Mouse (Mus musculus): ENCODE measurements around the gene Top3a. TPM values are rescaled to one million over a fixed set of nuclear protein-coding genes. Genes with fewer than 3 reads are reported as not detected.
"Not testable (repeated sequence)": the region's sequence is repeated elsewhere in the genome, so short reads cannot be mapped to it uniquely, and the experiment has no call there.

Gene Top3a
- polyA plus RNA-seq (2015; fragmentation: Nextera tagmentation; extraction: Ambion mirVana) = 10.3 and 10.4 TPM in 2 replicates

GRCm38 (mm10) chr11:60776829-60777740 is at the start of gene Top3a, which contains the start of gene Smcr8:
Gene Top3a (minus strand): TSS chr11:60777365.
Gene Smcr8 (plus strand): TSS chr11:60777524.
- Histone ChIP-seq H3K27ac (peak within 1 kb of the TSS; percentile 82), H3K4me3 (peak within 1 kb of the TSS; percentile 81), H3K4me2 (peak within 1 kb of the TSS; percentile 86), H3K9me3 (no peaks in the 10 kb centered on the region), H3K4me1 (replicated peaks) (peaks cover 74% of the 10 kb centered on the region), H3K9ac (peak within 1 kb of the TSS; percentile 85), H3K27me3 (no peaks in the 10 kb centered on the region), H3K36me3 (peaks cover 22% of the 10 kb centered on the region)
- ATAC-seq (ENCODE audit: low FRiP score) = peak; percentile 100
- under 1% methylated on average over 62 of the region's 62 CpGs for WGBS

- H3K27me3 ChIP-seq = 0 out of 2 replicates have a peak, but pooled peaks cover 10% of the 10 kb centered on the region
- peaks cover 7% of the 10 kb centered on the region for H3K4me1 ChIP-seq (replicated peaks)
- no peaks in the 10 kb centered on the region for H3K36me3 ChIP-seq
- no peak for ATAC-seq (ENCODE audit: low FRiP score)
- H3K4me3 ChIP-seq = no peak overlapping the region
- H3K4me2 ChIP-seq = no peak overlapping the region
- WGBS = 56% methylated on average over 1 of the region's 1 CpGs
- H3K9me3 ChIP-seq = no peaks in the 10 kb centered on the region
- H3K27ac ChIP-seq = no peak overlapping the region
- no peak overlapping the region for H3K9ac ChIP-seq
These were observed 49.5 kb upstream of the Top3a start for GRCm38 (mm10) chr11:60826700-60827099.

GRCm38 (mm10) chr11:60825191-60825590 is 48.0 kb upstream of the Top3a start:
- H3K36me3 ChIP-seq = no peaks in the 10 kb centered on the region
- ATAC-seq (ENCODE audit: low FRiP score) = no peak
- 81% methylated on average over 3 of the region's 3 CpGs for WGBS
- no peak overlapping the region for H3K9ac ChIP-seq
- 0 out of 2 replicates have a peak, but pooled peaks cover 10% of the 10 kb centered on the region for H3K27me3 ChIP-seq
- no peaks in the 10 kb centered on the region for H3K4me1 ChIP-seq (replicated peaks)
- H3K4me3 ChIP-seq = no peak overlapping the region
- no peaks in the 10 kb centered on the region for H3K9me3 ChIP-seq
- no peak overlapping the region for H3K4me2 ChIP-seq
- H3K27ac ChIP-seq = no peak overlapping the region

GRCm38 (mm10) chr11:60823771-60824170 is 46.6 kb upstream of the Top3a start:
- Histone ChIP-seq H3K27me3 (0 out of 2 replicates have a peak, but pooled peaks cover 6% of the 10 kb centered on the region), H3K4me3 (no peak overlapping the region), H3K36me3 (no peaks in the 10 kb centered on the region), H3K4me1 (replicated peaks) (no peaks in the 10 kb centered on the region), H3K9me3 (no peaks in the 10 kb centered on the region), H3K27ac (no peak overlapping the region), H3K9ac (no peak overlapping the region), H3K4me2 (no peak overlapping the region)
- ATAC-seq (ENCODE audit: low FRiP score) = no peak
- WGBS = 73% methylated on average over 2 of the region's 2 CpGs

GRCm38 (mm10) chr11:60816398-60816797 is 39.2 kb upstream of the Top3a start:
- no peak for ATAC-seq (ENCODE audit: low FRiP score)
- no peaks in the 10 kb centered on the region for H3K9me3 ChIP-seq
- no peak overlapping the region for H3K27ac ChIP-seq
- H3K9ac ChIP-seq = no peak overlapping the region
- no peaks in the 10 kb centered on the region for H3K27me3 ChIP-seq
- no peaks in the 10 kb centered on the region for H3K36me3 ChIP-seq
- WGBS = 80% methylated on average over 5 of the region's 5 CpGs
- H3K4me3 ChIP-seq = no peak overlapping the region
- no peak overlapping the region for H3K4me2 ChIP-seq
- no peaks in the 10 kb centered on the region for H3K4me1 ChIP-seq (replicated peaks)

GRCm38 (mm10) chr11:60811618-60812017 is 34.5 kb upstream of the Top3a start, which contains the start of gene Shmt1:
Gene Shmt1 (minus strand): TSS chr11:60811718.
- peaks cover 21% of the 10 kb centered on the region for H3K4me1 ChIP-seq (replicated peaks)
- not testable (repeated sequence) for H3K27me3 ChIP-seq, H3K9me3 ChIP-seq, H3K27ac ChIP-seq, H3K36me3 ChIP-seq
- peak within 1 kb of the TSS; percentile 30; the same call in 1 of the 2 replicates for H3K9ac ChIP-seq
- WGBS = 36% methylated on average over 6 of the region's 6 CpGs
- peak within 1 kb of the TSS; percentile 81 for H3K4me2 ChIP-seq
- 0 out of 2 replicates have a peak, but pooled peaks have one; percentile 10 for ATAC-seq (ENCODE audit: low FRiP score)
- peak within 1 kb of the TSS; percentile 45 for H3K4me3 ChIP-seq

- Histone ChIP-seq H3K27me3 (no peaks in the 10 kb centered on the region), H3K4me1 (replicated peaks) (peaks cover 21% of the 10 kb centered on the region), H3K27ac (no peak overlapping the region), H3K9me3 (no peaks in the 10 kb centered on the region), H3K4me3 (peak overlapping the region; percentile 45), H3K9ac (peak overlapping the region; percentile 30; the same call in 1 of the 2 replicates), H3K4me2 (peak overlapping the region; percentile 81), H3K36me3 (no peaks in the 10 kb centered on the region)
- peak; percentile 98 for ATAC-seq (ENCODE audit: low FRiP score)
- WGBS = under 1% methylated on average over 29 of the region's 29 CpGs
These were observed 33.9 kb upstream of the Top3a start for GRCm38 (mm10) chr11:60811054-60811460.

- peak overlapping the region; percentile 45 for H3K4me3 ChIP-seq
- no peak for ATAC-seq (ENCODE audit: low FRiP score)
- H3K4me2 ChIP-seq = peak overlapping the region; percentile 81
- H3K27ac ChIP-seq = no peak overlapping the region
- no peaks in the 10 kb centered on the region for H3K36me3 ChIP-seq
- no peaks in the 10 kb centered on the region for H3K9me3 ChIP-seq
- H3K27me3 ChIP-seq = no peaks in the 10 kb centered on the region
- H3K4me1 ChIP-seq (replicated peaks) = peaks cover 21% of the 10 kb centered on the region
- peak overlapping the region; percentile 30; the same call in 1 of the 2 replicates for H3K9ac ChIP-seq
- WGBS = 18% methylated on average over 14 of the region's 14 CpGs
These were observed 33.1 kb upstream of the Top3a start for GRCm38 (mm10) chr11:60810046-60810965.

- Histone ChIP-seq H3K4me2 (0 out of 2 replicates have a peak overlapping the region, but pooled peaks have one; percentile 81), H3K27me3 (no peaks in the 10 kb centered on the region), H3K4me3 (no peak overlapping the region), H3K36me3 (no peaks in the 10 kb centered on the region), H3K27ac (no peak overlapping the region), H3K9ac (no peak overlapping the region), H3K9me3 (no peaks in the 10 kb centered on the region), H3K4me1 (replicated peaks) (peaks cover 21% of the 10 kb centered on the region)
- ATAC-seq (ENCODE audit: low FRiP score) = no peak
- 84% methylated on average over 1 of the region's 1 CpGs for WGBS
These were observed 32.4 kb upstream of the Top3a start for GRCm38 (mm10) chr11:60809546-60809945.

- ATAC-seq (ENCODE audit: low FRiP score) = no peak
These were observed 31.3 kb upstream of the Top3a start for GRCm38 (mm10) chr11:60808286-60809070.

GRCm38 (mm10) chr11:60800892-60801291 is 23.7 kb upstream of the Top3a start:
- no peak overlapping the region for H3K4me2 ChIP-seq
- no peak for ATAC-seq (ENCODE audit: low FRiP score)
- H3K9me3 ChIP-seq = no peaks in the 10 kb centered on the region
- H3K9ac ChIP-seq = no peak overlapping the region
- no peaks in the 10 kb centered on the region for H3K4me1 ChIP-seq (replicated peaks)
- H3K4me3 ChIP-seq = no peak overlapping the region
- WGBS = 88% methylated on average over 1 of the region's 1 CpGs
- no peaks in the 10 kb centered on the region for H3K36me3 ChIP-seq
- no peak overlapping the region for H3K27ac ChIP-seq
- no peaks in the 10 kb centered on the region for H3K27me3 ChIP-seq

More at GRCm38 (mm10) chr11:60808286-60809070, 31.3 kb upstream of the Top3a start:
- no peak overlapping the region for H3K9ac ChIP-seq
- no peak overlapping the region for H3K27ac ChIP-seq
- WGBS = 76% methylated on average over 4 of the region's 4 CpGs
- H3K36me3 ChIP-seq = no peaks in the 10 kb centered on the region
- no peak overlapping the region for H3K4me3 ChIP-seq
- H3K9me3 ChIP-seq = no peaks in the 10 kb centered on the region
- H3K27me3 ChIP-seq = no peaks in the 10 kb centered on the region
- peaks cover 21% of the 10 kb centered on the region for H3K4me1 ChIP-seq (replicated peaks)
- no peak overlapping the region for H3K4me2 ChIP-seq

All from hindbrain, embryonic 13.5 days (tissue).